Mouse (Mus musculus) CH12F3 (cell line): ENCODE data around the gene Gm4133.
"Not testable (repeated sequence)": the region's sequence is repeated elsewhere in the genome, so short reads cannot be mapped to it uniquely, and the experiment has no call there.

Experiments used
- in situ Hi-C: fragments of 300-500 bp; cut with MboI; formaldehyde crosslinking; loops from 2 replicates; pipeline ENCODE4 v1.14.3; 2020; ENCODE audit warnings: low sequenced_read_pairs

Gm4133 gene

DNA sequence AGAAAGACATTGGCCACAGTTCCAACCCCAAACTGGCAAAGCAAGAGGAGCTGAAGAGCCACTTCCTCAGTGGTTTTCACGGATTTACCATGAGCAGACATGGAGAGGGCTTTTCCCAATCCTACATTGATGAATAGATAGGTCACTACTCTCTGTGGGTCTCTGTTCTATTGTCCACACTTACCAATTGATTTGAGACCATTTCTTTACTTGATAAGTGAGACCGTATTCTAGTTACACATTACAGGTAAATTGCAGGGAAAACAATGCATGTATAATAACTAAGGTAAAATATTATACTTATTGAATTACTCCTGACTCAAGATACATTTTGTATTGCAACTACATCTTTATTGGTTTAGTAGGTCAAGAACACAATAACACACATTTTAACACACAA lies at the start of gene Gm4133:
Gm4133 (minus strand) TSS at position 101 of the 400 bp plus-strand sequence.
- in situ Hi-C loops = not testable (repeated sequence)

DNA sequence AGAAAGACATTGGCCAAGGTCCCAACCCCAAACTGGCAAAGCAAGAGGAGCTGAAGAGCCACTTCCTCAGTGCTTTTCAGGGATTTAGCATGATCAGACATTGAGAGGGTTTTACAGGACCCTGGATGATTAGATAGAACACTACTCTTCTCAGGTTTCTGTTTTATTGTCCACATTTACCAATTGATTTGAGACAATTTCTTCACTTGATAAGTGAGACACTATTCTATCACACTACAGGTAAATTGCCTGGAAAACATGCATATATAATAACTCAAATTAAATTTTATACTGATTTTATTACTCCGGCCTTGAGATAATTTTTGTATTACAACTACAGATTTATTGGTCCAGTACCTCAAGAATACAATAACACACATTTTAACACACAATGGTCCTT lies 41.4 kb upstream of the Gm4133 start, which contains the start of gene Gm5728:
Gm5728 (minus strand) TSS at position 101 of the 400 bp plus-strand sequence.
- in situ Hi-C loops = not testable (repeated sequence)
